Mouse (Mus musculus) liver, embryonic 13.5 days (tissue): ENCODE measurements around the gene Arhgef3. TPM values are rescaled to one million over a fixed set of nuclear protein-coding genes. Genes with fewer than 3 reads are reported as not detected.
"Not testable (repeated sequence)": the region's sequence is repeated elsewhere in the genome, so short reads cannot be mapped to it uniquely, and the experiment has no call there.

ENCODE experiments used
- ATAC-seq: fragments of 200-750 bp; cut with Nextera tagmentation; 2 replicates; pipeline ENCODE4 v1.8.0; 2017; ENCODE audit warnings: low read depth, mild to moderate bottlenecking, moderate number of reproducible peaks, moderate library complexity
- DNase-seq: peaks from one replicate; pipeline ENCODE4 v3.0.0; 2022
- H3K27ac ChIP-seq: fragments of 300-500 bp; sonication (generic); 2 replicates; pipeline ENCODE4 v1.5.1; 2015; ENCODE audit warnings: moderate library complexity, mild to moderate bottlenecking, inconsistent platforms
- H3K27me3 ChIP-seq: fragments of 300-500 bp; sonication (generic); 2 replicates; pipeline ENCODE4 v1.6.1; 2015; ENCODE audit warnings: mild to moderate bottlenecking, inconsistent platforms
- H3K36me3 ChIP-seq: fragments of 300-500 bp; sonication (generic); 2 replicates; pipeline ENCODE4 v1.6.1; 2015; ENCODE audit warnings: mild to moderate bottlenecking, inconsistent platforms
- H3K4me1 ChIP-seq: fragments of 300-500 bp; sonication (generic); replicated peaks from 2 replicates; pipeline ENCODE4 v1.6.1; 2015; ENCODE audit warnings: inconsistent platforms
- H3K4me2 ChIP-seq: fragments of 300-500 bp; sonication (generic); 2 replicates; pipeline ENCODE4 v1.6.1; 2015; ENCODE audit warnings: inconsistent platforms, mild to moderate bottlenecking, moderate library complexity
- H3K4me3 ChIP-seq: fragments of 300-500 bp; sonication (generic); replicated peaks from 2 replicates; pipeline ENCODE4 v1.5.1; 2015; ENCODE audit warnings: mild to moderate bottlenecking, inconsistent platforms
- H3K9ac ChIP-seq: fragments of 300-500 bp; sonication (generic); 2 replicates; pipeline ENCODE4 v1.6.1; 2015; ENCODE audit warnings: mild to moderate bottlenecking, inconsistent platforms
- H3K9me3 ChIP-seq: fragments of 300-500 bp; sonication (generic); replicated peaks from 2 replicates; pipeline ENCODE4 v1.6.1; 2016; ENCODE audit warnings: inconsistent platforms
- WGBS: fragments of 180-500 bp; shearing (Covaris S2); methylation state at CpG from one replicate; pipeline ENCODE4 v1.1.7; 2015; ENCODE audit not compliant: insufficient replicate concordance; 5-methylcytosine and 5-hydroxymethylcytosine counted together
- polyA plus RNA-seq: library from polyadenylated mRNA; unstranded; fragments of >200 nt; fragmentation: Nextera tagmentation; extraction: Ambion mirVana; gene quantifications from 2 replicates; pipeline ENCODE4 v1.2.1, GENCODE M21; 2015

Gene Arhgef3
- polyA plus RNA-seq, 1 experiment from 2014 or later, result 3.7 TPM

- Histone ChIP-seq H3K27ac (no peak overlapping the region), H3K9ac (no peak overlapping the region), H3K9me3 (no peaks in the 10 kb centered on the region), H3K36me3 (no peaks in the 10 kb centered on the region), H3K27me3 (no peaks in the 10 kb centered on the region), H3K4me3 (no peak overlapping the region), H3K4me1 (no peaks in the 10 kb centered on the region), H3K4me2 (no peak overlapping the region)
- DNase-seq, result no peak
- no peak for ATAC-seq
- WGBS, result 50% methylated on average over 3 of the region's 3 CpGs
Measured at GRCm38 (mm10) chr14:27199119-27199518, 84.4 kb downstream of the Arhgef3 start.

- no peak overlapping the region for H3K4me2 ChIP-seq
- no peaks in the 10 kb centered on the region for H3K27me3 ChIP-seq
- H3K9ac ChIP-seq, result no peak overlapping the region
- H3K27ac ChIP-seq, result no peak overlapping the region
- H3K9me3 ChIP-seq, result no peaks in the 10 kb centered on the region
- WGBS, result 78% methylated on average over 11 of the region's 11 CpGs
- H3K36me3 ChIP-seq, result no peaks in the 10 kb centered on the region
- ATAC-seq (no peak), DNase-seq (no peak)
- H3K4me1 ChIP-seq, result no peaks in the 10 kb centered on the region
- H3K4me3 ChIP-seq, result no peak overlapping the region
Measured at GRCm38 (mm10) chr14:27199870-27200269, 85.2 kb downstream of the Arhgef3 start.

- H3K4me2 ChIP-seq, result no peak overlapping the region
- no peaks in the 10 kb centered on the region for H3K9me3 ChIP-seq
- H3K4me3 ChIP-seq, result no peak overlapping the region
- H3K4me1 ChIP-seq, result no peaks in the 10 kb centered on the region
- no peaks in the 10 kb centered on the region for H3K27me3 ChIP-seq
- H3K36me3 ChIP-seq, result no peaks in the 10 kb centered on the region
- no peak overlapping the region for H3K9ac ChIP-seq
- ATAC-seq (no peak), DNase-seq (no peak)
- 66% methylated on average over 12 of the region's 12 CpGs for WGBS
- H3K27ac ChIP-seq, result no peak overlapping the region
Measured at GRCm38 (mm10) chr14:27200743-27201576, 86.3 kb downstream of the Arhgef3 start.

- Histone ChIP-seq H3K27me3 (no peaks in the 10 kb centered on the region), H3K4me3 (no peak overlapping the region), H3K27ac (no peak overlapping the region), H3K4me2 (no peak overlapping the region), H3K9me3 (no peaks in the 10 kb centered on the region), H3K9ac (no peak overlapping the region), H3K4me1 (no peaks in the 10 kb centered on the region), H3K36me3 (no peaks in the 10 kb centered on the region)
- DNase-seq (no peak), ATAC-seq (no peak)
- 59% methylated on average over 5 of the region's 5 CpGs for WGBS
Measured at GRCm38 (mm10) chr14:27201824-27202223, 87.1 kb downstream of the Arhgef3 start.

GRCm38 (mm10) chr14:27204704-27205103 is 90.0 kb downstream of the Arhgef3 start:
- Histone ChIP-seq H3K9ac (no peak overlapping the region), H3K27me3 (no peaks in the 10 kb centered on the region), H3K4me1 (no peaks in the 10 kb centered on the region), H3K36me3 (no peaks in the 10 kb centered on the region), H3K4me3 (no peak overlapping the region), H3K4me2 (no peak overlapping the region), H3K9me3 (no peaks in the 10 kb centered on the region), H3K27ac (no peak overlapping the region)
- 51% methylated on average over 2 of the region's 2 CpGs for WGBS
- no peak for ATAC-seq
- DNase-seq, result no peak

GRCm38 (mm10) chr14:27206443-27206842 is 91.7 kb downstream of the Arhgef3 start:
- no peak overlapping the region for H3K4me3 ChIP-seq
- no peaks in the 10 kb centered on the region for H3K36me3 ChIP-seq
- no peak overlapping the region for H3K4me2 ChIP-seq
- no peak overlapping the region for H3K27ac ChIP-seq
- no peak overlapping the region for H3K9ac ChIP-seq
- DNase-seq, result no peak
- no peak for ATAC-seq
- H3K27me3 ChIP-seq, result no peaks in the 10 kb centered on the region
- H3K4me1 ChIP-seq, result no peaks in the 10 kb centered on the region
- H3K9me3 ChIP-seq, result no peaks in the 10 kb centered on the region

GRCm38 (mm10) chr14:27209542-27209941 is 94.8 kb downstream of the Arhgef3 start:
- WGBS, result 80% methylated on average over 4 of the region's 4 CpGs
- DNase-seq (no peak), ATAC-seq (no peak)
- H3K4me2 ChIP-seq, result no peak overlapping the region
- no peaks in the 10 kb centered on the region for H3K36me3 ChIP-seq
- H3K27ac ChIP-seq, result no peak overlapping the region
- H3K9me3 ChIP-seq, result no peaks in the 10 kb centered on the region
- H3K4me1 ChIP-seq, result no peaks in the 10 kb centered on the region
- H3K27me3 ChIP-seq, result no peaks in the 10 kb centered on the region
- no peak overlapping the region for H3K9ac ChIP-seq
- H3K4me3 ChIP-seq, result no peak overlapping the region

GRCm38 (mm10) chr14:27210801-27211200 is 96.1 kb downstream of the Arhgef3 start:
- H3K4me2 ChIP-seq, H3K9ac ChIP-seq, H3K4me1 ChIP-seq, H3K9me3 ChIP-seq, H3K36me3 ChIP-seq, H3K4me3 ChIP-seq, DNase-seq, ATAC-seq, H3K27ac ChIP-seq, H3K27me3 ChIP-seq: not testable (repeated sequence)
- WGBS, result 65% methylated on average over 9 of the region's 9 CpGs

- no peak for ATAC-seq
- Histone ChIP-seq H3K27ac (no peak overlapping the region), H3K9ac (no peak overlapping the region), H3K4me3 (no peak overlapping the region), H3K4me1 (no peaks in the 10 kb centered on the region), H3K27me3 (no peaks in the 10 kb centered on the region), H3K36me3 (no peaks in the 10 kb centered on the region), H3K4me2 (no peak overlapping the region), H3K9me3 (no peaks in the 10 kb centered on the region)
- 74% methylated on average over 2 of the region's 2 CpGs for WGBS
- DNase-seq, result no peak
Measured at GRCm38 (mm10) chr14:27211743-27212445, 97.2 kb downstream of the Arhgef3 start.

GRCm38 (mm10) chr14:27214232-27214631 is 99.5 kb downstream of the Arhgef3 start:
- no peaks in the 10 kb centered on the region for H3K4me1 ChIP-seq
- H3K27ac ChIP-seq, result no peak overlapping the region
- H3K9me3 ChIP-seq, result no peaks in the 10 kb centered on the region
- DNase-seq (no peak), ATAC-seq (no peak)
- no peak overlapping the region for H3K4me3 ChIP-seq
- H3K27me3 ChIP-seq, result no peaks in the 10 kb centered on the region
- H3K36me3 ChIP-seq, result no peaks in the 10 kb centered on the region
- H3K4me2 ChIP-seq, result no peak overlapping the region
- H3K9ac ChIP-seq, result no peak overlapping the region
- 59% methylated on average over 2 of the region's 2 CpGs for WGBS

GRCm38 (mm10) chr14:27219668-27220067 is 105.0 kb downstream of the Arhgef3 start:
- 70% methylated on average over 7 of the region's 7 CpGs for WGBS
- Histone ChIP-seq H3K4me1 (no peaks in the 10 kb centered on the region), H3K36me3 (no peaks in the 10 kb centered on the region), H3K9ac (no peak overlapping the region), H3K4me3 (no peak overlapping the region), H3K9me3 (no peaks in the 10 kb centered on the region), H3K4me2 (no peak overlapping the region), H3K27me3 (no peaks in the 10 kb centered on the region), H3K27ac (no peak overlapping the region)
- DNase-seq (no peak), ATAC-seq (no peak)

- ATAC-seq (no peak), DNase-seq (no peak)
- WGBS, result 74% methylated on average over 12 of the region's 12 CpGs
- H3K4me2 ChIP-seq, result no peak overlapping the region
- no peaks in the 10 kb centered on the region for H3K4me1 ChIP-seq
- H3K9me3 ChIP-seq, result no peaks in the 10 kb centered on the region
- H3K36me3 ChIP-seq, result no peaks in the 10 kb centered on the region
- H3K27me3 ChIP-seq, result no peaks in the 10 kb centered on the region
- H3K4me3 ChIP-seq, result no peak overlapping the region
- no peak overlapping the region for H3K27ac ChIP-seq
- no peak overlapping the region for H3K9ac ChIP-seq
Measured at GRCm38 (mm10) chr14:27220297-27220696, 105.6 kb downstream of the Arhgef3 start.
